Mouse (Mus musculus): ENCODE data around the gene Cnnm3. TPM values are rescaled to one million over a fixed set of nuclear protein-coding genes. Genes with fewer than 3 reads are reported as not detected.
A peak's percentile ranks its signal among the peaks of the same experiment; 100 is the strongest.

The Cnnm3 gene
- total RNA-seq, 2 experiments from 2014 or later = 32.1 to 32.7 TPM

GRCm38 (mm10) chr1:36493299-36493698, 18.4 kb upstream of the Cnnm3 start:
- intact Hi-C loops (cut with DNase I) = no loop called here
- no peak for DNase-seq (ENCODE audit: low spot score in 2 of 2)

- intact Hi-C loops (cut with DNase I) = no loop called here
- peak in 1 of 2 experiments; percentile 37 for DNase-seq (ENCODE audit: low spot score in 2 of 2)
Measured at GRCm38 (mm10) chr1:36496719-36497118, 14.9 kb upstream of the Cnnm3 start.

- intact Hi-C loops (cut with DNase I) = no loop called here
Measured at GRCm38 (mm10) chr1:36497312-36497711, 14.4 kb upstream of the Cnnm3 start.

GRCm38 (mm10) chr1:36501261-36501660, 10.4 kb upstream of the Cnnm3 start:
- intact Hi-C loops (cut with DNase I) = loop anchor here (1.0 kb wide), 1 partner anchor 178 kb away; no protein-coding TSS in a partner anchor
- peak; percentile 68 to 69 for DNase-seq (ENCODE audit: low spot score in 2 of 2)

More at GRCm38 (mm10) chr1:36497312-36497711, 14.4 kb upstream of the Cnnm3 start:
- DNase-seq (ENCODE audit: low spot score in 2 of 2) = no peak

DNA sequence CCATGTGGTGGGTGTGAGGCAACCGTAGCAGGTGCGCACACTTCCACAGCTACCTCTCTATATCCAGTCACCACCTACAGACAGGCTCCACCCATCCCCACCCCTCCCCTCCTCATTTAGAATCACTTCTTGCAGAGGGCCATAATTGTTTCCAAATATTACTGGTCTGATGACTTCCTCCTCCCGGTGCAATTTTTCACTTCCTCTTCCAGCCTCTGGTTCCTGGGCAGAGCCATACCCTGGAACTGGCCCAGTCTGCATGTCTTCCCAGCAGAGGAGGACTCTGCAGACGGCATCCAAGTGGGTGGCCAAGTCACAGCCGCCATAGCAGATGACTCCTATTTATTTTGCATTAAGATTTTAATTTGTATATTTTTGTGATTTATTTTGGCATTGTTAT, 3.4 kb upstream of the Cnnm3 start:
- intact Hi-C loops (cut with DNase I) = no loop called here
- no peak for DNase-seq (ENCODE audit: low spot score in 2 of 2)

DNA sequence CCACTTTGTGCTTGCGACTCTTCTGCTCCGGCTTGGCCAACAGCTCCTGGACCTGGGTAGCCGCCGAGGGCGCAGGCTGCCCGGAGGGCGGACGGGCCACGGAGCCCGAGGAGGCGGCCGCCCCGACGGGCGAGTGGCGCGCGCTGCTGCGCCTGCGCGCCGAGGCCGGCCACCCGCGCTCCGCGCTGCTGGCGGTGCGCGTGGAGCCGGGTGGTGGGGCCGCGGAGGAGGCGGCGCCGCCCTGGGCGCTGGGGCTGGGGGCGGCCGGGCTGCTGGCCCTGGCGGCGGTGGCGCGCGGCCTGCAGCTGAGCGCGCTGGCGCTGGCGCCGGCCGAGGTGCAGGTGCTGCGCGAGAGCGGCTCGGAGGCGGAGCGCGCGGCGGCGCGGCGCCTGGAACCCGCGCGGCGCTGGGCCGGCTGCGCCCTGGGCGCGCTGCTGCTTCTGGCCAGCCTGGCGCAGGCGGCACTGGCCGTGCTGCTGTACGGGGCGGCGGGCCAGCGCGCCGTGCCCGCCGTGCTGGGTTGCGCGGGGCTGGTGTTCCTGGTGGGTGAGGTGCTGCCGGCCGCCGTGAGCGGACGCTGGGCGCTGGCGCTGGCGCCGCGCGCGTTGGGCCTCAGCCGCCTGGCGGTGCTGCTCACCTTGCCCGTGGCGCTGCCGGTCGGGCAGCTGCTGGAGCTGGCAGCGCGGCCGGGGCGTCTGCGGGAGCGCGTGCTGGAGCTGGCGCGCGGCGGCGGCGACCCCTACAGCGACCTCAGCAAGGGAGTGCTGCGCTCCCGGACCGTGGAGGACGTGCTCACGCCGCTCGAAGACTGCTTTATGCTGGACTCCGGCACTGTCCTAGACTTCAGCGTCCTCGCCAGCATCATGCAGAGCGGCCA, 660 bp downstream of the Cnnm3 start:
- DNase-seq (ENCODE audit: low spot score in 2 of 2) = peak; percentile 53 to 56
- intact Hi-C loops (cut with DNase I) = loop anchor here (5.0 kb wide), 2 partner anchors 70 to 145 kb away; partner anchors contain the start of gene Kansl3

- intact Hi-C loops (cut with DNase I) = loop anchor here (5.0 kb wide), 2 partner anchors 71 to 146 kb away; partner anchors contain the start of gene Kansl3
Measured at GRCm38 (mm10) chr1:36512966-36513280, 1.3 kb downstream of the Cnnm3 start.

DNA sequence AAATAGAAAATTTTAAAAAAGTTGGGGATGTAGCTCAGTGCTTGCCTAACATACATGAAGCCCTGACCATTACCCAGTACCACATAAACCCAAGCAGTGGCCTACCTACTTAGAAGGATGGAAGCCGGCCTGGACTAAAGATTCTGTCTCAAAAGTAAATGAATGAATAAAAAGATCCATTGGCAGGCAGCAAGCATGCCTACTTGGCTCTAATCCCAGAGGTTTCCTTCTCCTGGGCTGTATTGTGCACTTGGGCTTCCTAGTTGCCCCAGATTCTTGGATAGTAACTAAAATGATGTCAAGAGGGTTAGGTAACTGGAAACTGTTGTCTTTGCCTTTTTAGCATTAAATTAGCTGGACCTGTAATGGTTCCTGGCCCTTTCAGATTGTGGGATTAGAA, 1.6 kb downstream of the Cnnm3 start:
- peak in 1 of 2 experiments; percentile 43 for DNase-seq (ENCODE audit: low spot score in 2 of 2)

More at GRCm38 (mm10) chr1:36512966-36513280, 1.3 kb downstream of the Cnnm3 start:
- no peak for DNase-seq (ENCODE audit: low spot score in 2 of 2)

DNA sequence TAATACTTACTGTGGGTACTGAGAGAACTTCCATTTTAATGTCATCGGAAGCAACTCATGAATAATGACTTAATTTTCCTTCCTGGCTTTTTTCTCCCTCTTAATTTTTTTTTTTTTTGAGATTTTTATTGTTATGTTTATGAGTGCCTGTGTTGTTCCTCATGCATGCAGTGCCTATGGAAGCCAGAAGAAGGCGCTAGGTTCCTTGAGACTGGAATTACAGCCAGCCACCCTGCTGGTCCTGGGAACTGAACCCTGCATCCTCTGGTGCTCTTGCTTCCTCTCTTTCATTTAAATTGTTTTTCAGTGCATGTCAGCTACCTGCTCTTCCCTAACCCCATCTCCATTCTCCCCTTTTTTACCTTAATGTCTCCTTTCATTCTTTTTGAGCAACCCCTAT, 2.1 kb downstream of the Cnnm3 start:
- intact Hi-C loops (cut with DNase I) = loop anchor here (5.0 kb wide), 2 partner anchors 71 to 146 kb away; partner anchors contain the start of gene Kansl3

More for the DNA sequence above, 1.6 kb downstream of the Cnnm3 start:
- intact Hi-C loops (cut with DNase I) = loop anchor here (5.0 kb wide), 2 partner anchors 71 to 146 kb away; partner anchors contain the start of gene Kansl3

DNA sequence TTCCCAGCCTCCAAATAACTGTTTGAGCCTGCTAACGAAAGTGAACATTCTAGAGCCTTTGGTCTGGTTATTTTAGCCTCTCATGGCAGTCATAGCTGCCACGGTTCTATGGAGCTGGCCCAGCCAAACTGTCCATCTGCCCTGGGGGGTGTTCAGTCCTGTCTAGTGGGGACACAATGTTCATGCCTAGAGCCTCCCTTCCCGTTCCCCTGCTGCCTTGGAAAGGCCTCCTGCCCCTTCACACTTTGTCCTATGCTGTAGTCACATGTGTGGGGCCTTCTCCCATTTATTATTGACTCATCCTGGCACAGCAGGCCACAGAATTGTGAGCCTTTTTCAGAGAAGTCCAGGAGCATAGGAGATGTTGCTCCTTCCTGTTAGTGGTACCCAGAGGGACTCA, 6.6 kb downstream of the Cnnm3 start:
- no peak for DNase-seq (ENCODE audit: low spot score in 2 of 2)
- intact Hi-C loops (cut with DNase I) = no loop called here

More for the DNA sequence above, 2.1 kb downstream of the Cnnm3 start:
- no peak for DNase-seq (ENCODE audit: low spot score in 2 of 2)

DNA sequence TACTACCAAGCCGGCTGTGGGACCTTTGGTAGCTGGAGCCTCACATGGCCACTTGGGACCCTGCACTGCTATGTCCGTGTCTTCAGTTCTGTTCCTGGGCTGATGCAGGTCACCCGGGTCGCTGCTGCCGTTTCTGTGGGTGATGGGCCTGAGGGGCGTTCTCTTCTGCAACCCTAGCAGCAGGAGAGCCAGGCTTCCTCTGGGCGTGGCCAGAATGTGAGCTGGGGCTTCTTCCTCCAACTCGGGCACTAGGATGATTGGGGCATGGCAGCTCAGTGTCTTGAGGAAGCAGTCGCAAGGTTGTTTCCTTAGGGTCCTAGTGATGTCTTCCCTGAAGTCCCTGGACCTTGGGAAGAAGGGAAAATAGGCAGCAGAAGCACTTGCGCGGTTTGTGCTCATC, 8.0 kb downstream of the Cnnm3 start:
- DNase-seq (ENCODE audit: low spot score in 2 of 2) = no peak

GRCm38 (mm10) chr1:36522210-36522609, 10.5 kb downstream of the Cnnm3 start:
- intact Hi-C loops (cut with DNase I) = no loop called here
- no peak for DNase-seq (ENCODE audit: low spot score in 2 of 2)

More for the DNA sequence above, 8.0 kb downstream of the Cnnm3 start:
- intact Hi-C loops (cut with DNase I) = no loop called here

- DNase-seq (ENCODE audit: low spot score in 2 of 2) = no peak
- intact Hi-C loops (cut with DNase I) = no loop called here
Measured at GRCm38 (mm10) chr1:36523332-36524013, 11.8 kb downstream of the Cnnm3 start.

GRCm38 (mm10) chr1:36524058-36524457, 12.4 kb downstream of the Cnnm3 start:
- intact Hi-C loops (cut with DNase I) = no loop called here
- no peak for DNase-seq (ENCODE audit: low spot score in 2 of 2)

DNA sequence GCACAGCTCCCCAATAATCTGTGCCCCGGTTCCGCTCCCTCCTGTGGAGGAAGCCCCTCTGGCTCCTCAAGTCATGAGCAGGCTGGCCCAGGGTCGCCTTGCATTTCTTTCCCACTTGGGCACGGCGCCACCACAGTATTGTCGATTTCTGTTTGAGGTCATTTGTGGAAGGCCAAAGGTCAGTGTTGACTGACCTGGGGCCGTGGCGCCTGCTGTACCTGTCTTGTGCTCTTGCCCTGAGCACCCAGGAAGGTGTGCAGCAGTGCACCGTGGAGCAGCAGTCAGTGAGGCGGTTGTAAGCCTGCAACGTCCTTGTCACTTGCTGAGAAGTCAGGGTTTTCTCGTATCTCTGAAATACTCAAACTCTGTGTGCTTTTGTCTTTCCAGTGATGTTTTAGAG, 14.1 kb downstream of the Cnnm3 start:
- intact Hi-C loops (cut with DNase I) = no loop called here
- DNase-seq (ENCODE audit: low spot score in 2 of 2) = no peak

- no peak for DNase-seq (ENCODE audit: low spot score in 2 of 2)
- intact Hi-C loops (cut with DNase I) = no loop called here
Measured at GRCm38 (mm10) chr1:36526903-36527302, 15.2 kb downstream of the Cnnm3 start.

DNA sequence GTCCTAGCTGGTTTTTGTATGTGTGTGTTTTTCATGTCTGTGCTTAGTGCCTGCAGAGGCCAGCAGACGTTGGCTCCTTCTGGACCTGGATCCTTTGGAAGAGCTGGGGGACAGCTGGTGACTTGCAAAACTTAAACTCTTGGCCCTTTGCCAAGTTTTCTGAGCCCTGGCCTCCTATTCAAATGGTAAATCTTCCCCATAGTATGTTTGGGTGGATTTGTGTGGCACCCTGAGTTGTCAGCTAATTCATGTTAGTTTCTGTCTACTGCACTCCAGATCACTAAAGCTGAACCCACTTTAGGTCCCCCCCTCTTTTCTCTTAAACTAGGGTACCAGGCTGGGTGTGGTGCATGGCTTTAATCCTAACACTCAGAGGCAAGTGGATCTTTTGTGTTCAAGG, 16.7 kb downstream of the Cnnm3 start:
- no peak for DNase-seq (ENCODE audit: low spot score in 2 of 2)
- intact Hi-C loops (cut with DNase I) = no loop called here

GRCm38 (mm10) chr1:36529274-36529673, 17.6 kb downstream of the Cnnm3 start:
- intact Hi-C loops (cut with DNase I) = no loop called here
- no peak for DNase-seq (ENCODE audit: low spot score in 2 of 2)

- no peak for DNase-seq (ENCODE audit: low spot score in 2 of 2)
- intact Hi-C loops (cut with DNase I) = no loop called here
Measured at GRCm38 (mm10) chr1:36529875-36530274, 18.2 kb downstream of the Cnnm3 start.

GRCm38 (mm10) chr1:36530485-36530884, 18.8 kb downstream of the Cnnm3 start:
- intact Hi-C loops (cut with DNase I) = no loop called here
- no peak for DNase-seq (ENCODE audit: low spot score in 2 of 2)

Measured in left cerebral cortex, postnatal 25 days (tissue).